Mouse (Mus musculus): ENCODE data around the gene Mrtfb.

DNA sequence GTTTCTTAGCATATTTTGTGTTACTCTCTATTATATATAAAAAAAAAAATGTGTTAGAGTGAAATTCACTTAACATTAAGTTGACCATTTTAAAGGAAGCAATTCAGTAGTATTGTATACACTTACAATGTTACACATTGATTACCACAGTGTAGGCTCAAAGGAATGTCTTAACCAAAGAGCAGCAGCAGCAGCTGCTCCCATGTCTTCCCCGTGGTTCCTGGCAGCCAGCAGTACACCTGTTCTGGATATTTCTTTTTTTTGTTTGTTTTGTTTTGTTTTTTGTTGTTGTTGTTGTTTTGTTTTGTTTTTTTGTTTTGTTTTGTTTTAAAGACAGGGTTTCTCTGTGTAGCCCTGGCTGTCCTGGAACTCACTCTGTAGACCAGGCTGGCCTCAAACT, 112.4 kb downstream of the Mrtfb start:
- TF ChIP-seq CTCF (IDR thresholded peaks at IDR 0.05; ENCODE audit: control insufficient read depth, insufficient read depth, insufficient replicate concordance, low read depth, low read length): no peak
- TF ChIP-seq POLR2A (IDR thresholded peaks at IDR 0.05; ENCODE audit: control insufficient read depth, low read depth, low read length): no peak
